9 mouse cellular contexts compared by ENCODE assay signal in the genomic region with DNA sequence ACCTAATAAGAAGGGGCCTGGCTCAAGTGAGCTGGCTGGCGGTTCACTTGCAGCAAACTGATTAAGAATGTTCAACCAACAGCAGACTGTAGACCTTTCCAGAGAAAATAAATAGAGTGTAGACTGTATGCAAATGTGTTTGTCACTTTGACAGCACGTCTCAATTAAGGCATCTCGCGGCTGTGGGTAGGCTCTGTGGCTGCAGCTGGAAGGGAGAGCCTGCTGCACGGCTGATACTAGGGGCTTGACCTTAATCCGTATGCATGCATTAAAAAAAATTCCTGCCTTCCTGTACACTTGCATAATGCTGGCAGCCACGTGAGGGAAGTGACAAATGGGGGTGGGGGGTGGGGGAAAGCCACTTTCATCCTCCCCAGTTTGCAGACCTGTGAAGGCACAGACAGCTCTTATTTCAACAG.
DNase-seq lines count a peak whose midpoint lies in the region; ATAC-seq lines count a peak whose summit lies in the region.
"Had no signal": no experiment of that assay in that cellular context is flagged by ENCODE, and none has a peak within 500 bp of the region (broad histone marks: within the 10 kb centered on the region; RNA-seq: fewer than 3 reads in every experiment).

No protein-coding gene starts in this region.

- no peak for DNase-seq in kidney, postnatal 36 days
- DNase-seq in hindlimb bud, embryonic 11.5 days (ENCODE audit: extremely low spot score, low read depth, low spot score) = peak; percentile 20
- no peak for DNase-seq in natural killer cell, adult 2 months (ENCODE audit: low spot score in 2 of 2)
- DNase-seq in cerebellum, adult 9-10 months = no peak
- no peak for DNase-seq in frontal cortex, postnatal 10 days (ENCODE audit: low spot score in 2 of 2)

- no peaks in the 10 kb centered on the region for H3K27me3 ChIP-seq in kidney, embryonic 15.5 days
- no peaks in the 10 kb centered on the region for H3K27me3 ChIP-seq in embryonic facial prominence, embryonic 15.5 days
- no peaks in the 10 kb centered on the region for H3K27me3 ChIP-seq in neural tube, embryonic 14.5 days (ENCODE audit: control insufficient read depth, insufficient read depth, low read length)
- H3K27me3 ChIP-seq: CH12.LX had no signal

- H3K27ac ChIP-seq in kidney, embryonic 15.5 days = peak overlapping the region; percentile 56
- 0 out of 2 replicates have a peak overlapping the region, but pooled peaks have one; percentile 39 for H3K27ac ChIP-seq in embryonic facial prominence, embryonic 15.5 days (replicated peaks)
- peak overlapping the region; percentile 49; the same call in 1 of the 2 replicates for H3K27ac ChIP-seq in neural tube, embryonic 14.5 days (ENCODE audit: low read depth, low read length)

- peaks cover 21% of the 10 kb centered on the region for H3K4me1 ChIP-seq in kidney, embryonic 15.5 days
- H3K4me1 ChIP-seq in embryonic facial prominence, embryonic 15.5 days = peaks cover 12% of the 10 kb centered on the region
- peaks cover 10% of the 10 kb centered on the region; the same call in 1 of the 2 replicates for H3K4me1 ChIP-seq in neural tube, embryonic 14.5 days (ENCODE audit: control insufficient read depth, insufficient read depth, low read length)

- no peaks in the 10 kb centered on the region for H3K36me3 ChIP-seq in kidney, embryonic 15.5 days
- H3K36me3 ChIP-seq in embryonic facial prominence, embryonic 15.5 days = peaks cover under 1% of the 10 kb centered on the region; the same call in 1 of the 2 replicates
- no peaks in the 10 kb centered on the region for H3K36me3 ChIP-seq in neural tube, embryonic 14.5 days (ENCODE audit: control insufficient read depth, insufficient read depth, low read length)

- H3K9me3 ChIP-seq in kidney, embryonic 15.5 days (replicated peaks) = no peaks in the 10 kb centered on the region
- H3K9me3 ChIP-seq in embryonic facial prominence, embryonic 15.5 days (replicated peaks) = no peaks in the 10 kb centered on the region
- no peaks in the 10 kb centered on the region for H3K9me3 ChIP-seq in neural tube, embryonic 14.5 days (ENCODE audit: control insufficient read depth, low read length)

- WGBS in kidney, embryonic 15.5 days = 13% methylated on average over 7 of the region's 7 CpGs
- 9% methylated on average over 7 of the region's 7 CpGs for WGBS in embryonic facial prominence, embryonic 15.5 days
- 13% methylated on average over 7 of the region's 7 CpGs for WGBS in neural tube, embryonic 14.5 days

- ATAC-seq in kidney, embryonic 15.5 days (replicated peaks; ENCODE audit: low FRiP score) = peak; percentile 63
- ATAC-seq in embryonic facial prominence, embryonic 15.5 days (ENCODE audit: insufficient number of reproducible peaks, low FRiP score, low TSS enrichment, low read depth) = no peak
- ATAC-seq in neural tube, embryonic 14.5 days (ENCODE audit: low read depth) = peak; percentile 54; the same call in 1 of the 2 replicates

- no peak overlapping the region for H3K9ac ChIP-seq in kidney, embryonic 15.5 days
- H3K9ac ChIP-seq in embryonic facial prominence, embryonic 15.5 days = no peak overlapping the region
- no peak overlapping the region for H3K9ac ChIP-seq in neural tube, embryonic 14.5 days (replicated peaks; ENCODE audit: low read depth, low read length)

- H3K4me3 ChIP-seq in kidney, embryonic 15.5 days (replicated peaks) = no peak overlapping the region
- no peak overlapping the region for H3K4me3 ChIP-seq in embryonic facial prominence, embryonic 15.5 days (replicated peaks)
- H3K4me3 ChIP-seq in neural tube, embryonic 14.5 days (ENCODE audit: low read depth, low read length) = no peak overlapping the region

- H3K4me2 ChIP-seq in kidney, embryonic 15.5 days = no peak overlapping the region
- H3K4me2 ChIP-seq in embryonic facial prominence, embryonic 15.5 days (replicated peaks) = no peak overlapping the region
- no peak overlapping the region for H3K4me2 ChIP-seq in neural tube, embryonic 14.5 days (ENCODE audit: low read depth, low read length)
